Mouse (Mus musculus): ENCODE results near the gene Col12a1. TPM values are rescaled to one million over a fixed set of nuclear protein-coding genes. Genes with fewer than 3 reads are reported as not detected.

The Col12a1 gene
- polyA plus RNA-seq, 1 experiment from 2014 or later = 13.2 TPM

GRCm38 (mm10) chr9:79716909-79717835 lies 1.5 kb downstream of the Col12a1 start:
- H3K9ac ChIP-seq (ENCODE audit: low read length) = peak overlapping the region; percentile 75
- peaks cover 3% of the 10 kb centered on the region for H3K9me3 ChIP-seq (replicated peaks; ENCODE audit: control insufficient read depth, low read length)
- peak overlapping the region; percentile 91 for H3K4me2 ChIP-seq (ENCODE audit: low read depth, low read length)
- peak overlapping the region; percentile 72 for H3K4me3 ChIP-seq (ENCODE audit: low read length)
- H3K4me1 ChIP-seq (ENCODE audit: control insufficient read depth, insufficient read depth, low read length) = peaks cover 28% of the 10 kb centered on the region
- peaks cover 16% of the 10 kb centered on the region for H3K27me3 ChIP-seq (ENCODE audit: control insufficient read depth, insufficient read depth, low read length)
- H3K27ac ChIP-seq (ENCODE audit: low read length) = peak overlapping the region; percentile 71; the same call in 1 of the 2 replicates
- 8% methylated on average over 23 of the region's 23 CpGs for WGBS
- no peak for ATAC-seq (replicated peaks; ENCODE audit: extremely low read depth, insufficient read depth, low FRiP score)
- H3K36me3 ChIP-seq (ENCODE audit: control insufficient read depth, insufficient read depth) = no peaks in the 10 kb centered on the region

- no peaks in the 10 kb centered on the region for H3K9me3 ChIP-seq (replicated peaks; ENCODE audit: control insufficient read depth, low read length)
- H3K27ac ChIP-seq (ENCODE audit: low read length) = peak overlapping the region; percentile 53; the same call in 1 of the 2 replicates
- H3K27me3 ChIP-seq (ENCODE audit: control insufficient read depth, insufficient read depth, low read length) = peaks cover 13% of the 10 kb centered on the region
- H3K4me1 ChIP-seq (ENCODE audit: control insufficient read depth, insufficient read depth, low read length) = peaks cover 28% of the 10 kb centered on the region
- 34% methylated on average over 5 of the region's 5 CpGs for WGBS
- peak overlapping the region; percentile 57 for H3K9ac ChIP-seq (ENCODE audit: low read length)
- peak overlapping the region; percentile 91 for H3K4me2 ChIP-seq (ENCODE audit: low read depth, low read length)
- no peaks in the 10 kb centered on the region for H3K36me3 ChIP-seq (ENCODE audit: control insufficient read depth, insufficient read depth)
- no peak for ATAC-seq (replicated peaks; ENCODE audit: extremely low read depth, insufficient read depth, low FRiP score)
- peak overlapping the region; percentile 72 for H3K4me3 ChIP-seq (ENCODE audit: low read length)
Measured at GRCm38 (mm10) chr9:79716496-79716895, 2.1 kb downstream of the Col12a1 start.

GRCm38 (mm10) chr9:79714471-79715045 lies 4.1 kb downstream of the Col12a1 start:
- Histone ChIP-seq H3K36me3 (ENCODE audit: control insufficient read depth, insufficient read depth) (no peaks in the 10 kb centered on the region), H3K9me3 (replicated peaks; ENCODE audit: control insufficient read depth, low read length) (no peaks in the 10 kb centered on the region), H3K4me1 (ENCODE audit: control insufficient read depth, insufficient read depth, low read length) (peaks cover 28% of the 10 kb centered on the region)

GRCm38 (mm10) chr9:79689771-79690535 lies 28.7 kb downstream of the Col12a1 start:
- Histone ChIP-seq H3K4me2 (ENCODE audit: low read depth, low read length) (no peak overlapping the region), H3K4me3 (ENCODE audit: low read length) (no peak overlapping the region), H3K9ac (ENCODE audit: low read length) (no peak overlapping the region), H3K36me3 (ENCODE audit: control insufficient read depth, insufficient read depth) (no peaks in the 10 kb centered on the region), H3K27ac (ENCODE audit: low read length) (no peak overlapping the region), H3K9me3 (replicated peaks; ENCODE audit: control insufficient read depth, low read length) (no peaks in the 10 kb centered on the region), H3K4me1 (ENCODE audit: control insufficient read depth, insufficient read depth, low read length) (peaks cover 3% of the 10 kb centered on the region; the same call in 1 of the 2 replicates), H3K27me3 (ENCODE audit: control insufficient read depth, insufficient read depth, low read length) (no peaks in the 10 kb centered on the region)
- ATAC-seq (replicated peaks; ENCODE audit: extremely low read depth, insufficient read depth, low FRiP score) = no peak
- 72% methylated on average over 11 of the region's 11 CpGs for WGBS

More at GRCm38 (mm10) chr9:79714471-79715045, 4.1 kb downstream of the Col12a1 start:
- peak; percentile 76 for ATAC-seq (replicated peaks; ENCODE audit: extremely low read depth, insufficient read depth, low FRiP score)
- 6% methylated on average over 16 of the region's 16 CpGs for WGBS
- H3K4me3 ChIP-seq (ENCODE audit: low read length) = peak overlapping the region; percentile 45
- H3K27ac ChIP-seq (ENCODE audit: low read length) = peak overlapping the region; percentile 92
- peak overlapping the region; percentile 72 for H3K9ac ChIP-seq (ENCODE audit: low read length)
- H3K4me2 ChIP-seq (ENCODE audit: low read depth, low read length) = peak overlapping the region; percentile 76
- peaks cover under 1% of the 10 kb centered on the region; the same call in 1 of the 2 replicates for H3K27me3 ChIP-seq (ENCODE audit: control insufficient read depth, insufficient read depth, low read length)

GRCm38 (mm10) chr9:79689342-79689741 lies 29.3 kb downstream of the Col12a1 start:
- Histone ChIP-seq H3K27me3 (ENCODE audit: control insufficient read depth, insufficient read depth, low read length) (no peaks in the 10 kb centered on the region), H3K27ac (ENCODE audit: low read length) (no peak overlapping the region), H3K36me3 (ENCODE audit: control insufficient read depth, insufficient read depth) (no peaks in the 10 kb centered on the region), H3K9ac (ENCODE audit: low read length) (no peak overlapping the region), H3K4me2 (ENCODE audit: low read depth, low read length) (no peak overlapping the region), H3K9me3 (replicated peaks; ENCODE audit: control insufficient read depth, low read length) (no peaks in the 10 kb centered on the region), H3K4me1 (ENCODE audit: control insufficient read depth, insufficient read depth, low read length) (peaks cover 3% of the 10 kb centered on the region; the same call in 1 of the 2 replicates), H3K4me3 (ENCODE audit: low read length) (no peak overlapping the region)
- ATAC-seq (replicated peaks; ENCODE audit: extremely low read depth, insufficient read depth, low FRiP score) = no peak
- 50% methylated on average over 7 of the region's 7 CpGs for WGBS

GRCm38 (mm10) chr9:79687227-79687626 lies 31.4 kb downstream of the Col12a1 start:
- no peak for ATAC-seq (replicated peaks; ENCODE audit: extremely low read depth, insufficient read depth, low FRiP score)
- Histone ChIP-seq H3K27me3 (ENCODE audit: control insufficient read depth, insufficient read depth, low read length) (no peaks in the 10 kb centered on the region), H3K4me3 (ENCODE audit: low read length) (no peak overlapping the region), H3K4me2 (ENCODE audit: low read depth, low read length) (no peak overlapping the region), H3K27ac (ENCODE audit: low read length) (no peak overlapping the region), H3K4me1 (ENCODE audit: control insufficient read depth, insufficient read depth, low read length) (peaks cover 3% of the 10 kb centered on the region; the same call in 1 of the 2 replicates), H3K36me3 (ENCODE audit: control insufficient read depth, insufficient read depth) (no peaks in the 10 kb centered on the region), H3K9me3 (replicated peaks; ENCODE audit: control insufficient read depth, low read length) (no peaks in the 10 kb centered on the region), H3K9ac (ENCODE audit: low read length) (no peak overlapping the region)
- WGBS = 19% methylated on average over 3 of the region's 3 CpGs

GRCm38 (mm10) chr9:79686049-79686448 lies 32.6 kb downstream of the Col12a1 start:
- Histone ChIP-seq H3K4me1 (ENCODE audit: control insufficient read depth, insufficient read depth, low read length) (peaks cover 6% of the 10 kb centered on the region), H3K9me3 (replicated peaks; ENCODE audit: control insufficient read depth, low read length) (no peaks in the 10 kb centered on the region), H3K9ac (ENCODE audit: low read length) (no peak overlapping the region), H3K27ac (ENCODE audit: low read length) (no peak overlapping the region), H3K4me3 (ENCODE audit: low read length) (no peak overlapping the region), H3K36me3 (ENCODE audit: control insufficient read depth, insufficient read depth) (no peaks in the 10 kb centered on the region), H3K27me3 (ENCODE audit: control insufficient read depth, insufficient read depth, low read length) (no peaks in the 10 kb centered on the region), H3K4me2 (ENCODE audit: low read depth, low read length) (no peak overlapping the region)
- no peak for ATAC-seq (replicated peaks; ENCODE audit: extremely low read depth, insufficient read depth, low FRiP score)
- 71% methylated on average over 1 of the region's 1 CpGs for WGBS

GRCm38 (mm10) chr9:79680453-79681240 lies 38.0 kb downstream of the Col12a1 start:
- WGBS = 31% methylated on average over 4 of the region's 4 CpGs
- Histone ChIP-seq H3K4me2 (ENCODE audit: low read depth, low read length) (0 out of 2 replicates have a peak overlapping the region, but pooled peaks have one; percentile 4), H3K9me3 (replicated peaks; ENCODE audit: control insufficient read depth, low read length) (no peaks in the 10 kb centered on the region), H3K9ac (ENCODE audit: low read length) (no peak overlapping the region), H3K27me3 (ENCODE audit: control insufficient read depth, insufficient read depth, low read length) (no peaks in the 10 kb centered on the region), H3K36me3 (ENCODE audit: control insufficient read depth, insufficient read depth) (no peaks in the 10 kb centered on the region), H3K4me3 (ENCODE audit: low read length) (no peak overlapping the region), H3K27ac (ENCODE audit: low read length) (peak overlapping the region; percentile 75), H3K4me1 (ENCODE audit: control insufficient read depth, insufficient read depth, low read length) (peaks cover 12% of the 10 kb centered on the region)
- ATAC-seq (replicated peaks; ENCODE audit: extremely low read depth, insufficient read depth, low FRiP score) = peak; percentile 70

Measured in heart, embryonic 16.5 days (tissue).